Comparison of ENCODE assay signal across 19 mouse cellular contexts in the genomic region with DNA sequence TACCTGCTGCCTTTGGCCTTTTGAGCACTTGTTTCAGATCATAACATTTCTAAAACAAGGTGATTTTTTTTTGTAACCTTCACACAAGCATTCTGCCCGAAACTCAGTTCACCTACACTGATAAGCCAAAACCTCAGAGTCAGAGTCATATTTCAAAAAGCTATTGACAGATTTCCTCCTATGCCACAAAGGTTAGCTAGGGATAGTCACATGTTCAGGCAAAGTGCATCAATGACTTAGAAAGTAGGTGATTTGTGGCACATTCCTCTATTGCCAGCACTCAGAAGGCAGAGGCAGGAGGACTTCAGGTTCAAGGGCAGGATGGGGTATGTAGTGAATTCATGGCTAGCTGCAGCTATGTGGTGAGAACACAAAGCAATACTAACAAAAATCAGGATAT.
"Had no signal": no experiment of that assay in that cellular context is flagged by ENCODE, and none has a peak within 500 bp of the region (broad histone marks: within the 10 kb centered on the region; RNA-seq: fewer than 3 reads in every experiment).

No protein-coding gene starts in this region.

- H3K36me3 ChIP-seq: midbrain, embryonic 10.5 days; midbrain, embryonic 12.5 days; neural tube, embryonic 13.5 days; neural tube, embryonic 15.5 days had no signal

- DNase-seq: lung, adult 18-20 months; lung, embryonic 14.5 days; lung, postnatal 10 days; lung, postnatal 4 days; midbrain, embryonic 14.5 days; retina, postnatal 1 day; right cerebral cortex, adult 18-20 months; right cerebral cortex, postnatal 25 days; right cerebral cortex, postnatal 4 days; spleen, adult 18-20 months; thymus, adult 18-20 months; thymus, postnatal 14 days; thymus, postnatal 36 days had no signal

- H3K9me3 ChIP-seq: midbrain, embryonic 10.5 days; midbrain, embryonic 12.5 days; neural tube, embryonic 13.5 days; neural tube, embryonic 15.5 days had no signal

- ATAC-seq: midbrain, embryonic 16.5 days had no signal

- H3K9ac ChIP-seq: lung, embryonic 14.5 days; midbrain, embryonic 12.5 days; neural tube, embryonic 13.5 days; neural tube, embryonic 15.5 days had no signal

- H3K4me2 ChIP-seq: lung, embryonic 14.5 days; midbrain, embryonic 12.5 days; neural tube, embryonic 13.5 days; neural tube, embryonic 15.5 days had no signal

- H3K27me3 ChIP-seq: midbrain, embryonic 12.5 days; neural tube, embryonic 13.5 days; neural tube, embryonic 15.5 days had no signal

- H3K4me1 ChIP-seq: midbrain, embryonic 10.5 days; midbrain, embryonic 12.5 days; neural tube, embryonic 13.5 days; neural tube, embryonic 15.5 days had no signal

- H3K27ac ChIP-seq: midbrain, embryonic 10.5 days; midbrain, embryonic 12.5 days; neural tube, embryonic 13.5 days; neural tube, embryonic 15.5 days had no signal

- H3K4me3 ChIP-seq: midbrain, embryonic 10.5 days; midbrain, embryonic 12.5 days; myocyte; neural tube, embryonic 13.5 days; neural tube, embryonic 15.5 days had no signal
